Mouse (Mus musculus) left cerebral cortex, postnatal 4 days (tissue): ENCODE data around the gene Eif4ebp2. TPM values are rescaled to one million over a fixed set of nuclear protein-coding genes. Genes with fewer than 3 reads are reported as not detected.
"Not testable (repeated sequence)": the region's sequence is repeated elsewhere in the genome, so short reads cannot be mapped to it uniquely, and the experiment has no call there.

Experiments used
- DNase-seq: peaks from one replicate; pipeline ENCODE4 v3.0.0-alpha.2; 2022
- intact Hi-C: fragments of 180-260 bp; cut with DNase I; formaldehyde crosslinking; loops from one replicate; pipeline ENCODE4 v1.15.1; 2025
- total RNA-seq, 2 experiments: library from RNA; stranded (reverse); gene quantifications; 2 replicates each; pipeline ENCODE4 v1.2.3; 2021

The Eif4ebp2 gene
- total RNA-seq, 2 experiments from 2014 or later = 68.6 to 71.7 TPM

GRCm38 (mm10) chr10:61466873-61467272, 14.4 kb upstream of the Eif4ebp2 start:
- intact Hi-C loops = no loop called here

GRCm38 (mm10) chr10:61466242-61466641, 13.8 kb upstream of the Eif4ebp2 start:
- intact Hi-C loops = no loop called here
- DNase-seq = no peak

More at GRCm38 (mm10) chr10:61466873-61467272, 14.4 kb upstream of the Eif4ebp2 start:
- peak; percentile 22 for DNase-seq

GRCm38 (mm10) chr10:61465009-61465408, 12.5 kb upstream of the Eif4ebp2 start:
- intact Hi-C loops = no loop called here
- DNase-seq = no peak

- intact Hi-C loops = no loop called here
- DNase-seq = no peak
Observed at GRCm38 (mm10) chr10:61457182-61457581, 4.7 kb upstream of the Eif4ebp2 start.

GRCm38 (mm10) chr10:61453171-61453570, 710 bp upstream of the Eif4ebp2 start:
- DNase-seq, intact Hi-C loops: not testable (repeated sequence)

- DNase-seq = peak; percentile 42
- intact Hi-C loops = no loop called here
Observed at GRCm38 (mm10) chr10:61451931-61452617, 387 bp downstream of the Eif4ebp2 start.

GRCm38 (mm10) chr10:61451463-61451930, 964 bp downstream of the Eif4ebp2 start:
- intact Hi-C loops = no loop called here
- no peak for DNase-seq

- intact Hi-C loops = no loop called here
- DNase-seq = no peak
Observed at GRCm38 (mm10) chr10:61448834-61449233, 3.6 kb downstream of the Eif4ebp2 start.

- intact Hi-C loops = no loop called here
- DNase-seq = no peak
Observed at GRCm38 (mm10) chr10:61447581-61448353, 4.7 kb downstream of the Eif4ebp2 start.

- DNase-seq = no peak
- intact Hi-C loops = no loop called here
Observed at GRCm38 (mm10) chr10:61445016-61445415, 7.4 kb downstream of the Eif4ebp2 start.

GRCm38 (mm10) chr10:61443876-61444275, 8.6 kb downstream of the Eif4ebp2 start:
- no peak for DNase-seq
- intact Hi-C loops = no loop called here

GRCm38 (mm10) chr10:61443456-61443855, 9.0 kb downstream of the Eif4ebp2 start:
- intact Hi-C loops = no loop called here
- DNase-seq = no peak

GRCm38 (mm10) chr10:61440202-61440800, 12.2 kb downstream of the Eif4ebp2 start:
- DNase-seq = no peak
- intact Hi-C loops = no loop called here

- intact Hi-C loops = no loop called here
- no peak for DNase-seq
Observed at GRCm38 (mm10) chr10:61431375-61431774, 21.1 kb downstream of the Eif4ebp2 start.

- intact Hi-C loops = no loop called here
- DNase-seq = no peak
Observed at GRCm38 (mm10) chr10:61429043-61429442, 23.4 kb downstream of the Eif4ebp2 start.

- intact Hi-C loops = no loop called here
- DNase-seq = no peak
Observed at GRCm38 (mm10) chr10:61428416-61428815, 24.0 kb downstream of the Eif4ebp2 start.

- intact Hi-C loops = no loop called here
- DNase-seq = no peak
Observed at GRCm38 (mm10) chr10:61427951-61428350, 24.5 kb downstream of the Eif4ebp2 start.

GRCm38 (mm10) chr10:61426251-61426757, 26.2 kb downstream of the Eif4ebp2 start:
- DNase-seq = no peak

GRCm38 (mm10) chr10:61425047-61425446, 27.4 kb downstream of the Eif4ebp2 start:
- intact Hi-C loops = no loop called here

More at GRCm38 (mm10) chr10:61426251-61426757, 26.2 kb downstream of the Eif4ebp2 start:
- intact Hi-C loops = no loop called here

GRCm38 (mm10) chr10:61424500-61424899, 28.0 kb downstream of the Eif4ebp2 start:
- intact Hi-C loops = no loop called here

More at GRCm38 (mm10) chr10:61425047-61425446, 27.4 kb downstream of the Eif4ebp2 start:
- no peak for DNase-seq

GRCm38 (mm10) chr10:61423289-61423688, 29.2 kb downstream of the Eif4ebp2 start:
- intact Hi-C loops = no loop called here
- DNase-seq = peak; percentile 47

More at GRCm38 (mm10) chr10:61424500-61424899, 28.0 kb downstream of the Eif4ebp2 start:
- peak; percentile 31 for DNase-seq
